Mouse (Mus musculus): ENCODE measurements around the gene Golga7b. TPM values are rescaled to one million over a fixed set of nuclear protein-coding genes. Genes with fewer than 3 reads are reported as not detected.

Golga7b gene
- polyA plus RNA-seq, 2 experiments = 0.11 TPM; not detected in 1

- Histone ChIP-seq H3K9me3 (ENCODE audit: control insufficient read depth, low read length) (no peaks in the 10 kb centered on the region), H3K27ac (replicated peaks; ENCODE audit: low read depth, low read length) (no peak overlapping the region), H3K9ac (ENCODE audit: low read depth, low read length, severe bottlenecking) (no peak overlapping the region), H3K36me3 (ENCODE audit: control insufficient read depth, insufficient read depth, low read length) (no peaks in the 10 kb centered on the region), H3K4me1 (ENCODE audit: control insufficient read depth, insufficient read depth, low read length) (no peaks in the 10 kb centered on the region), H3K4me3 (replicated peaks; ENCODE audit: low read length) (no peak overlapping the region), H3K27me3 (ENCODE audit: control insufficient read depth, insufficient read depth, low read length) (no peaks in the 10 kb centered on the region), H3K4me2 (replicated peaks; ENCODE audit: low read depth, low read length, severe bottlenecking) (no peak overlapping the region)
- DNase-seq (ENCODE audit: low spot score) (no peak), ATAC-seq (ENCODE audit: low FRiP score, low read depth) (no peak)
- TF ChIP-seq POLR2A (IDR thresholded peaks at IDR 0.05; ENCODE audit: borderline replicate concordance, extremely low read depth, insufficient read depth, insufficient read length) = no peak
- 72% methylated on average over 7 of the region's 7 CpGs for WGBS
Measured at GRCm38 (mm10) chr19:42216699-42217373, 30.5 kb upstream of the Golga7b start.

GRCm38 (mm10) chr19:42217374-42217763 is 30.0 kb upstream of the Golga7b start:
- Histone ChIP-seq H3K4me2 (replicated peaks; ENCODE audit: low read depth, low read length, severe bottlenecking) (no peak overlapping the region), H3K36me3 (ENCODE audit: control insufficient read depth, insufficient read depth, low read length) (no peaks in the 10 kb centered on the region), H3K4me3 (replicated peaks; ENCODE audit: low read length) (no peak overlapping the region), H3K4me1 (ENCODE audit: control insufficient read depth, insufficient read depth, low read length) (no peaks in the 10 kb centered on the region), H3K9me3 (ENCODE audit: control insufficient read depth, low read length) (no peaks in the 10 kb centered on the region), H3K27ac (replicated peaks; ENCODE audit: low read depth, low read length) (no peak overlapping the region), H3K27me3 (ENCODE audit: control insufficient read depth, insufficient read depth, low read length) (no peaks in the 10 kb centered on the region), H3K9ac (ENCODE audit: low read depth, low read length, severe bottlenecking) (no peak overlapping the region)
- DNase-seq (ENCODE audit: low spot score) = no peak
- TF ChIP-seq POLR2A (IDR thresholded peaks at IDR 0.05; ENCODE audit: borderline replicate concordance, extremely low read depth, insufficient read depth, insufficient read length) = no peak
- 14% methylated on average over 2 of the region's 2 CpGs for WGBS
- ATAC-seq (ENCODE audit: low FRiP score, low read depth) = no peak

- H3K4me2 ChIP-seq (replicated peaks; ENCODE audit: low read depth, low read length, severe bottlenecking) = no peak overlapping the region
- WGBS = 80% methylated on average over 10 of the region's 10 CpGs
- no peaks in the 10 kb centered on the region for H3K4me1 ChIP-seq (ENCODE audit: control insufficient read depth, insufficient read depth, low read length)
- no peaks in the 10 kb centered on the region for H3K9me3 ChIP-seq (ENCODE audit: control insufficient read depth, low read length)
- H3K9ac ChIP-seq (ENCODE audit: low read depth, low read length, severe bottlenecking) = no peak overlapping the region
- H3K27ac ChIP-seq (replicated peaks; ENCODE audit: low read depth, low read length) = no peak overlapping the region
- H3K36me3 ChIP-seq (ENCODE audit: control insufficient read depth, insufficient read depth, low read length) = no peaks in the 10 kb centered on the region
- no peak for TF ChIP-seq POLR2A (IDR thresholded peaks at IDR 0.05; ENCODE audit: borderline replicate concordance, extremely low read depth, insufficient read depth, insufficient read length)
- H3K4me3 ChIP-seq (replicated peaks; ENCODE audit: low read length) = no peak overlapping the region
- DNase-seq (ENCODE audit: low spot score) (no peak), ATAC-seq (ENCODE audit: low FRiP score, low read depth) (no peak)
- no peaks in the 10 kb centered on the region for H3K27me3 ChIP-seq (ENCODE audit: control insufficient read depth, insufficient read depth, low read length)
Measured at GRCm38 (mm10) chr19:42226451-42226850, 20.9 kb upstream of the Golga7b start.

GRCm38 (mm10) chr19:42229499-42230287 is 17.7 kb upstream of the Golga7b start:
- Histone ChIP-seq H3K27me3 (ENCODE audit: control insufficient read depth, insufficient read depth, low read length) (no peaks in the 10 kb centered on the region), H3K9ac (ENCODE audit: low read depth, low read length, severe bottlenecking) (no peak overlapping the region), H3K4me2 (replicated peaks; ENCODE audit: low read depth, low read length, severe bottlenecking) (no peak overlapping the region), H3K4me3 (replicated peaks; ENCODE audit: low read length) (no peak overlapping the region), H3K36me3 (ENCODE audit: control insufficient read depth, insufficient read depth, low read length) (no peaks in the 10 kb centered on the region), H3K27ac (replicated peaks; ENCODE audit: low read depth, low read length) (no peak overlapping the region), H3K4me1 (ENCODE audit: control insufficient read depth, insufficient read depth, low read length) (no peaks in the 10 kb centered on the region), H3K9me3 (ENCODE audit: control insufficient read depth, low read length) (no peaks in the 10 kb centered on the region)
- WGBS = 78% methylated on average over 17 of the region's 17 CpGs
- TF ChIP-seq POLR2A (IDR thresholded peaks at IDR 0.05; ENCODE audit: borderline replicate concordance, extremely low read depth, insufficient read depth, insufficient read length) = no peak
- ATAC-seq (ENCODE audit: low FRiP score, low read depth) (no peak), DNase-seq (ENCODE audit: low spot score) (no peak)

- H3K36me3 ChIP-seq (ENCODE audit: control insufficient read depth, insufficient read depth, low read length) = no peaks in the 10 kb centered on the region
- DNase-seq (ENCODE audit: low spot score) = no peak
- no peaks in the 10 kb centered on the region for H3K27me3 ChIP-seq (ENCODE audit: control insufficient read depth, insufficient read depth, low read length)
- no peaks in the 10 kb centered on the region for H3K4me1 ChIP-seq (ENCODE audit: control insufficient read depth, insufficient read depth, low read length)
- H3K9ac ChIP-seq (ENCODE audit: low read depth, low read length, severe bottlenecking) = no peak overlapping the region
- 66% methylated on average over 5 of the region's 5 CpGs for WGBS
- H3K27ac ChIP-seq (replicated peaks; ENCODE audit: low read depth, low read length) = no peak overlapping the region
- TF ChIP-seq POLR2A (IDR thresholded peaks at IDR 0.05; ENCODE audit: borderline replicate concordance, extremely low read depth, insufficient read depth, insufficient read length) = no peak
- H3K4me3 ChIP-seq (replicated peaks; ENCODE audit: low read length) = no peak overlapping the region
- ATAC-seq (ENCODE audit: low FRiP score, low read depth) = no peak
- H3K9me3 ChIP-seq (ENCODE audit: control insufficient read depth, low read length) = no peaks in the 10 kb centered on the region
- no peak overlapping the region for H3K4me2 ChIP-seq (replicated peaks; ENCODE audit: low read depth, low read length, severe bottlenecking)
Measured at GRCm38 (mm10) chr19:42230288-42230568, 17.1 kb upstream of the Golga7b start.
